Mouse (Mus musculus): ENCODE results near the gene Tlr2.

The Tlr2 gene

DNA sequence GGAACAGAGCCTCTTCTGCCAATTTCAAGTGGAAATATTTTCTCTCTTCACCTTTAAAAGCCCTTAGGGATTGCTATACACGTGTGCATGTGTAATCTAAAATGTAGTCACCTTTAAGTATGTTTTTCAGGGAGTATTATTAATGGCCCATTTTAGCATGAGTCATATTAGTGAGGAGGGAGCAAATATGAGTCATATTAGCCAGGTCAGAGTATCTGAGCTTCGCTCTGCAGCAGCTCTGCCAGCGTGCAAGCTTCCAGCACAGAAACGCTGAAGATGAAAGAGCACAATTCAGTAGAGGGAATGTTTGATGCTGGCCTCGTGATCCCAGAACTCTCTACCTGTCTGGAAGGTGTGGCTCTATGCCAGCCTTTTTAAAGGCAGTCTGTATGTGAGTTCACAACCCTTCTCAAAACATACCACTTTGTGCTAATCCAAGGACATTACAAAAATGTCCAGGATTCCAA lies 13.4 kb downstream of the Tlr2 start:
- no peak for DNase-seq (ENCODE audit: low read depth, low spot score)

DNA sequence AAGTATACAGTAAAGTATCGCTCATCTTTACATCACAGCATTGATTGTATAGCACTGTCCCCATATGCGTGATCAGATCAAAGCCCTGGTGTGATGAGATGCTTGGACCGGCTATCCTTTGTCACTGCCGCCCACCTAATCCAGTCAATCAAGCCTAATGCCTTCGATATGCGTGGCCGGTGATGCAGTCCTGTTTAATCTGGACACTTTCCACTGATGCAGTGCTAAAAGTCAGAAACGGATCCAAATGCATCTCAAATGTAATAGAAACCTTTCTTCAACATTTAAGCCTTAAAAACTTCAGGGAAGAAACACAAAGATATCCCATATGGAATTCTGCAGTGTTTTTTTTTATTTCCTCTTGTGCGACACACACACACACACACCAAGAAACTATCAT lies 13.9 kb downstream of the Tlr2 start:
- no peak for DNase-seq (ENCODE audit: low read depth, low spot score)

DNA sequence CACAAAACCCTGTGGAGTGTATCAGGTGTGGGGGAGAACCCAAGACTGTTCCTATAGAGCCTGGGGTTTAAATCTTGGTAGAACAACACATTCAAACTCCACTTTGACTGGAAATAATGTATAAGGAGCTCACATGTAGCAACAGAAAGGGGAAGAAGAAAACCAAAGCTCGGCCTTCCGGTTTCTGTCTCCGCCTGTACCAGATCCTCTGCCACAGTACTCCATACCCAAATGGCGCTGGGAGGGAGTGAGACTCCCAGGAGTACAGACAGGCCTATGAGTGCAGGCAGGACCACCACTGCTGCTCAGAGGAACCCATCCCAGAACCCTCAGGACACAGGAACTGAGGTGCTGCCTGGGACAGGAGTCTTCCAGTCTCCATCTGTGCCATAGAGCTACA lies 17.8 kb downstream of the Tlr2 start:
- DNase-seq (ENCODE audit: low read depth, low spot score) = no peak

DNA sequence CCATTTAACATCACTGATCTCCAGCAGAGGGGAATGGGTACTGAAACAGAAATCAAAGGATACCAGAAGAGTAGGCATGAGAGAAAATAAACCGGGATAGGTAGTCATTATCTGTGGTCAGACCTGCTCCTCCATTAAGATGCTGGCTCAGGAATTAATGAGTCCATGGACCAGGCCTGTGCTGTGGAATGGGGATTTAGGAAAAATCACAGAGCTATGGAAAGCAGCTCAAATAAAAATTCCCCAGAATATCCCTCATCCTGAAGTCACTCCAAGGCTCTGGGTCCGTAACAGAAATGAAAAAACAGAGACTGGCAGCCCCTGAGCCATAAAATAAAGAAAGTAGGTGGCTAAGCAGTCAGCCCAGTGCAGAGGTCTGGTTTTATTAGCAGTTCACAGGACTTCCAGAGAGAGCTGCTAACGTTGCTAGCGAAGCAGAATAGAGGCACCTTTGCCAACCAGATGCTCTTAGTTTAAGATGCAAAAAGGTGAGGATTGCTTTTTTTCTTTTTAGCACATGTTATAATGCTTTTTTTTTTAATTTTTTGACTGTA lies 25.1 kb downstream of the Tlr2 start:
- no peak for DNase-seq (ENCODE audit: low read depth, low spot score)

DNA sequence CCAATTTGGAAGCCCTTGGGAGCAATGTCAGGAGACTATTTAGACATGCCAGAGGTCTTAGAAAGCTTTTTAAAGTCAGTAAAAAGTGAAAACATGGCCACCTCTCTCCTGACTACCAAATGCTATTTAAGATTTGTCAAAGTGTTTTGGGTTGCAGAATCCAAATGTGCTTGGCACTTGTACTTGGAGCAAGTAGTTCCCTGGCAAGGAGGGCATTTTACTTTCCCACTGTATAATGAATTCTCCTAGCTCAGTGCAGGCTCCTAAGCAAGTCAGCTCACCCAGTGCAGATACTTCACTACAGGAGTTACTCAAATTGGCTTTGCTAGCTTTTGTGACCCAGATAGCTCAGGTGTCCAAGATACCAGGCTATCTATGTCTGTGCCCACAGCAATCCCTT lies 28.7 kb downstream of the Tlr2 start:
- DNase-seq (ENCODE audit: low read depth, low spot score) = no peak

DNA sequence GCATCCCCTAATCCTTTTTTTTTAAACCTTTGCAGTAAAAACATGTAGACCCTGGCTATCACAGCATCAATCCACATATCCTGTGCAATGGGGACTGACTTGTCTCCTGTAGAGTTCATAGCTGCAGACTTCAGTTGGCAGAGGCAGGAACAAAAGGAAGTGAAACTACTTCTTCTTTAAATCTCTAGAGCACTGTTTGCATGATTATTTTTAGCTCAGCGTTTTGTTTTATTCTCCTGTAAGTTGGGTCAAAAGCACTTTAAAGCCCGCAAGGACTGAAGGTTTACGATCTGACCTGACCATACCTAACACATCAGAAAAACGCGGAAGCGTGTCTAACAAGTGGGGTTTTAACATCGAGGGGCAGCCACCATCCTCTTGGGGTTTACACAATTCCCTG lies 29.6 kb downstream of the Tlr2 start:
- no peak for DNase-seq (ENCODE audit: low read depth, low spot score)

DNA sequence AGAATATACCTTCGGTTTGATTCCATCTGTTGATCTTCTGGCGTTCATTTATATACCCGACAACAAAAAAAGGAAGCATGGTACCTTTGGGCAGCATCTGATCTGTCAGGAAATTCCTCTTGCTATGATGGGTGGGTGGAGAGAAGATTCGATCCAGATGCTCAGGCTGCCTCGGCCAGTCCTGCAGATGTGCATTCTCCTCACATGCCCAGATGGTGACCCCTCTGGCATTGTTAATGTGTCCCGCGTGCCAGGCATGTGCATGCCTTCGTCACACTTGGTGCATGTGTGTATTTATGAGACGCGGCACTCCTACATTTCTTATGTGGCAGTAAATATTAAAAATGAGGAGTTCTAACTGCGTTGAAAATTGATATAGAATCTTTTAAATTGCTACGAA lies 33.1 kb downstream of the Tlr2 start:
- no peak for DNase-seq (ENCODE audit: low read depth, low spot score)

DNA sequence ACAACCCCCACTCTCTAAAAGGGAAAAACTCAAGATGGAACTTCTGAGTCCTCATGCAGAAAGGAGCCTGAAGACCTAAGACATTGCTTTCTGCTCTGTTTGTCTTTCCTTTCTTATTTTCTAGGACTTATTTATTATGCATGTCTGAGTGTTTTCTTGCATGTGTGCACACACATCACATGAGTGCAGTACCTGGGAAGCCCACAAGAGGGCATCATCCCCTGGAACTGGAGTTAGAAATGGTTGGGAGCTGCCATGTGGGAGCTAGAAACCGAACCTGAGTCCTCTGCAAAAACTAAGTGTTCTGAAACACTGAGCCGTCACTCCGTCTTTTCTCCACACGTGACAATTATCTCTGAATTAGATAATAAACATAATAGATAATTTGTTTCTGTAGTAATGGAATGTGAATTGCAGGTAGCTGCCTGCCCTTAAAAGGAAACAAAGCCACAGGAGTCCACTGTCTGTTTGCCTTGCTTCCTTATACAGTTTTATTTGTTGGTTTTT lies 39.9 kb downstream of the Tlr2 start:
- no peak for DNase-seq (ENCODE audit: low read depth, low spot score)

DNA sequence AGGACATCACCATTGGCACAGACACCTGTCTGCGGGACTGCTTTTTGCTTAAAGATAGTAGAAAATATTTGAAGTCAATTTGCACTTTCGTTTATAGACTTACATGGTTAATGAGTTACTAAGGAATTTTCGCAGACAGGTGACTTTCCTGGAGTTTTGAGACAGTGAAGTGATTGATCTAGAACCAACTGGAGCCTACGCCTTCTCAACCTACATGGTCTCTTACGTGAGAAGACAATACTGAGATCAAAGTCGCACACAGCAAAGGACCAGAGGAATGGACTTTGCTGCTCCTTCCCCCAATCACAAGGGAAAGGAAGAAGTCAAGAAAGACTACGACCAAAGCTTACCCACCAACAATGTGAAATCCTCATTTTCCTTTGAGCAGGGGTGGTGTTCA lies 42.1 kb downstream of the Tlr2 start:
- no peak for DNase-seq (ENCODE audit: low read depth, low spot score)

DNA sequence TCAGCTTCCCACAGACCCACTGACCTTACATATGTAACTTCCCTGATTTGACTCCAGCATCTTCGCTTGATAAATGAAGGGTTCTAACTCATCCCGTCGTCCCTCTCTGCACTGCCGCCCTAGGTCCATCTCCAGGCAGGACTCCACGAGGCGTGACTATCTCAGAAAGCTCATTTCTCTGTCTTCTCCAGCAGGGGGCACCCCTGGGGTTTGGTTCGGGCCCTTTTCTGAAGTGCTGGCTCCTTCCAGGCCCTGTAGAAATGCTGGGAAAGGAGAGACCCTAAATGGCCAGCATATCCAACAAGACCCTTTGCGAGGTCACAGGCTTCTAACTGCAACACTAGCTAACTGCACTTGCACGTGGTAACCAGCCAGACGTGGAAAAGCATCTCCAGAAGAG lies 43.7 kb downstream of the Tlr2 start:
- no peak for DNase-seq (ENCODE audit: low read depth, low spot score)

DNA sequence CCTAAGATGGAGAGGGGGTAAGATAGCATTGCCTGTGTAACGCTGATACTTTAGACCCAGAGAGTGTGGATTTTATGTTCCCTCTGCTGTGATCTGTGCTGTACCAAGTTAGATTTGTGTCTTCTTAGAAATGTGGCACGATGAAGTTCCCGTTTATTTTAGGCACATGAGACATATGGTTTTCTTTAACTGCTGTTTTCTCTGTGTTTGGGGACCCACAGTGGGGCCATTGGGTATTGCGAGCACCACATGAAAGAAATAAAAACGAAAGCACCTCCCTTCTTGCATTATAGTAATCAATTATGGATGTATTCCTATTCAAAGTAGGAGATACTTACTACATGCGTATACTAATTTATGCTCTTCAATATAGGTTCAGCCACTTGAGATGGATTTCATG lies 44.5 kb downstream of the Tlr2 start:
- DNase-seq (ENCODE audit: low read depth, low spot score) = no peak

DNA sequence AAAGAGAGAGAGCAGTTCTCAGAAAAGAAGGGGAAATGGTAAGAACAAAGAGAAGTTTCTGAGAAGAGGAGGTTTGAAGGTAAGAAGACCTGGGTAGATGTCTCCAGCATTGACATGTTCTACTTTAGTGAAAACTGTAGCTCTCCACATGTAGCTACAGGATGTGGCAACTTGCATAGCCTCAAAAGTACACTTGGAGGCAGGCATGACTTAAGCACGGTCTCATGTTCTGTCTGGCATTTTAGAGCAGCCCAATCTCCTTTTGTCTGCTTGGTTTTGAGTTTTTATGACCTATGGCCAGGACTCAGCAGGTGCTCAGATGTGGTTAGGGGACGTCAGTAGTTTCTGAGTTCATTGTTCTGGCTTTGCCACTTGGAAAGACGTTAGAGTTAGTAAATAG lies 50.1 kb downstream of the Tlr2 start:
- DNase-seq (ENCODE audit: low read depth, low spot score) = no peak

DNA sequence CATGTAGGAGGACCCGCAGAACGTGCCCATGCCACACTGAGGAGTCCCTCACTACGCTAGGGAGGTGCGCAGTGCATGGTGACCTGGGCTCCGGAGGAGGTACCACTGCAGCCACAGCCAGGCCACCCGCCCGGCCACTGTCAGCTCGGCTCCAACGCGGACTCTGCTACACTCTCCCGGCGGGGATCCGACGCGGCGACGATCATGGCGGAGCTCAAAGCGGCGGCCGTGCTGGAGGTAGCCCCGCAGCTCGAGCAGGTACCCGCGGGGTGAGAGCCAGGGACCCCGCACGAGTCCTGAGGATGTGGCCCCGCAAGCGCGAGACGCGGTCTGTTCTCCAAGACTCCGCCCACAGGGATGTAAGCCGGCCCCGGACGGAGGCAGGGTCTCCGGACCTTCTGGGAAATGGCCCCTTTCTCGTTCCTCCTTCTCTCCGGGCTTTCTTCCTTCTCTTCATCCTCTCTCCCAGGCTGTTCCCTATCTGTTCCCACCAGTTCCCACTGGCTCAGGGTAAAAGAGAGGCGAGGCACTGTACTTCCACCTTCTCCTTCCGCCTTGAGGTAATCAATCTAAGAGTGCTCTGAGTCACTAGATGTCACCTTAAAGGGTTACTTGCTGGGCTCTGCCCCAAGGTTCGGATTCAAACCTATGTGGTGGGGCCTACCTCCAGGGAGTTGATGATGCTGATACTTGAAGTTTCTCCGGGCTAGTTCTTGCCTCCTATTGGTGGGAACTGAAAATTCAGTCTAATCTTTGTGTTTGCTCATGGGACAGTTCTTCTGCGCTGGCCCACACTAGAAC lies 51.7 kb downstream of the Tlr2 start:
- no peak for DNase-seq (ENCODE audit: low read depth, low spot score)

DNA sequence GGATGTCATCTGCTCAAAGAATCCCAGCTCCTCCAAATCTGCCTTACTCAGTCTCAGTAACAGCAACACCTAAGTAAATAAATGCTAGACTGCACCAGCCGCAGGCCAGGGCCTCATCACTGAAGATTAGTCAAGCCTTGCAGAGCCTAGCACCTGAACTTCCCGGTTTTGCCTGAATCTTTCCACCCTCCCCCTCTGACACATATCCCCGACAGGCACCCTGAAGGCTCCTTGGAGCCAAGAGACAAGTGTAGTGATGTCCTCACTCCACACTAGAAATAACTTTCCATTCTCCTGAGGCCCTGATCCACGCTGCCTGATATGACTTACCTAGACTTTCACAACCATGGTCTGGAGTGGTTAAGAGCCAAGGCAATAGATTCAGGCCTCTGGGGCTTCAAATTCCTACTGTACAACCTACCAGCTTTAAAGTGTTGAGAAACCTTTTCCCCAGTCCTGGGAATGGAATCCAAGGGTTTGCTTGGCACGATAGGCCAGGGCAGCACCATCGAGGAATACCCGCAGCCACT lies 53.7 kb downstream of the Tlr2 start:
- no peak for DNase-seq (ENCODE audit: low read depth, low spot score)

DNA sequence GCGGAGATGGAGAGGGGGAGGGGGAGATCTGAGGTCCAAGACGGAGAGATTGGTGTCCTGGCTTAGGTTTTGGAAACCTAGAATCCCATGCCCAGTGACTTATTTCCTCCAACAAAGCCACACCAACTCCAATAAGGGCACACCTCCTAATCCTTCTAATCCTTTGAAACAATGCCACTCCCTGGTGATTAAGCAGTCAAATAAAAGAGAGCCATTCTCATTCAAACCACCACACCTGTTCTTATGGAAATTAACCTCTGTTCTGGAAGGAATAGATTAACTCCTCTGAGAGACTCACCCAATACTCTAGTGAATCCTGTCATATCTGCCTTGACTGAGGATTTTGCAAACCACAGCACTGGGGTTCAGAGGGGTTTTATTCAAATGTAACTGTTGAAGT lies 54.5 kb downstream of the Tlr2 start:
- DNase-seq (ENCODE audit: low read depth, low spot score) = no peak
